Mouse (Mus musculus): ENCODE measurements at regions not wholly inside any gene's neighbourhood (a gene's known extent, or its start where the extent isn't known, plus 50 kb on each side); places are given as distances from the start of the nearest gene placed in this dataset.

GRCm38 (mm10) chr7:36829710-36830109 lies 131.8 kb downstream of the Tshz3 start:
- ATAC-seq (replicated peaks; ENCODE audit: low read depth, poor library complexity, severe bottlenecking) = no peak

GRCm38 (mm10) chr7:36830155-36830554 lies 132.2 kb downstream of the Tshz3 start:
- no peak for ATAC-seq (replicated peaks; ENCODE audit: low read depth, poor library complexity, severe bottlenecking)

GRCm38 (mm10) chr7:36848279-36848678 lies 150.4 kb downstream of the Tshz3 start:
- no peak for ATAC-seq (replicated peaks; ENCODE audit: low read depth, poor library complexity, severe bottlenecking)

DNA sequence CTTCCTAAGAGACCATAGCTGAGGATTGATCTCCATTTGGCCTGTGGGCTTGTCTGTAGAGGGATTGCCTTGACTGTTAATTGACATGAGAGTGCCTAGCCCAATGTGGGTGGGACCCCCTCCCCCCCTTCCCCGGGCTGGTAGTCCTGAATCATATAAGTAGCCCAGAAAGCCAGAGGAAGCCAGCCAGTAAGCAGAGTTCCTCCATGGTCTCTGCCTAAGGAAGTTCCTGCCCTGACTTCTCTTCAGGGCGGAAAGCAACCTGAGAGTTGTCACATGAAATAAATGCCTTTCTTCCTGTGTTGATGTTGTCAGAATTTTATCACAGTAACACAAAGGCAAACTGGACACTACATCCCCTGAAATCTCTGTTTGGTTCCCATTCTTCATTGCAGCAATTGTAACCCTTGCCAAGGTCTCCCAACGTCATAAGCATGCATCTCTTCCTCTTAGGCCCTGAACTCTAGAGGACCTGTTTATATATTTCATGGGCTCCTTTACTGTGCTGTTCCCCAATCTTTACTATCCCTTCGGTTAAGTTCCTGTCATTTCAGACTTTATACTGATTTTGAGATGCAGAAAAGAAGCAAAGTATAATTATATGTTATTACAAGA lies 153.5 kb downstream of the Tshz3 start:
- no peak for ATAC-seq (replicated peaks; ENCODE audit: low read depth, poor library complexity, severe bottlenecking)

DNA sequence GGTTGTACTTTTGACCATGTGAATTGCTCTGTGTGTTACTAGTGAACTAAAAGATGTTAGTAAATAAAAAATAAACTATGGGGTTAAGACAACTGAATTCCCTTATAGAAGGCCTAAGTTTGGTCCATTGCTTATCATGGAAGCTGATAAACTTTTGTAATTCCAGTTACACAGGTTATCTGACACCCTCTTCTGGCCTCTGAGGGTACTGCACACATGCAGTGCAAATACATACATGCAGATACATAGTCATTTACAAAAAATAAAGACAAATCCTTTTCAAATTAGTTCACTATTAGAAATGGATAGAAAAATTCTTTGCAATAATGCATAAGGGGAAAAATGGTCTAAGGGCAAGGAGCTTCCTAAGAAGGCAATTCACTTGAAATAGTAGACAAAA lies 156.4 kb downstream of the Tshz3 start:
- no peak for ATAC-seq (replicated peaks; ENCODE audit: low read depth, poor library complexity, severe bottlenecking)

- ATAC-seq (replicated peaks; ENCODE audit: low read depth, poor library complexity, severe bottlenecking) = no peak
Observed at GRCm38 (mm10) chr7:36859428-36859827, 161.5 kb downstream of the Tshz3 start.

DNA sequence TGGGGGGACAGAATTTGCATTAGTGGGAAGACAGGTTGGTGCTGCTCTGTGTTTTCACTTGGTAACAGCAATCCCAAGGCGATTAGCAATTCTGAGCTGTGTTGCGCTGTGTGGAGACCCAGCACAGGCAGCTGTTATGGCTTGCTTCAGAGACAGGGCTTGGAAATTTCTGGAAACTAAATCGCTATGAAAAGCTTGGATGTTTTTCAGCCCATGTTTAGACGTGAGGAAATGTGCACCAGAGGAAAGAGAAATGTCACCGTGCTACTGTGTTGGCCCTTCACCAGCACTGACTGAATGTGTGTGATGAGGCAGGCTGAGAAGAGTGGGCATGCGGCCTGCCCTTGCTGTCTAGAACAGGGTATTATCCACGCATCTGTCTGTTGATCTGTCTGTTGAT lies 164.6 kb downstream of the Tshz3 start:
- no peak for ATAC-seq (replicated peaks; ENCODE audit: low read depth, poor library complexity, severe bottlenecking)

- ATAC-seq (replicated peaks; ENCODE audit: low read depth, poor library complexity, severe bottlenecking) = no peak
Observed at GRCm38 (mm10) chr7:36863745-36864144, 165.8 kb downstream of the Tshz3 start.

GRCm38 (mm10) chr7:36864675-36865074 lies 166.8 kb downstream of the Tshz3 start:
- no peak for ATAC-seq (replicated peaks; ENCODE audit: low read depth, poor library complexity, severe bottlenecking)

DNA sequence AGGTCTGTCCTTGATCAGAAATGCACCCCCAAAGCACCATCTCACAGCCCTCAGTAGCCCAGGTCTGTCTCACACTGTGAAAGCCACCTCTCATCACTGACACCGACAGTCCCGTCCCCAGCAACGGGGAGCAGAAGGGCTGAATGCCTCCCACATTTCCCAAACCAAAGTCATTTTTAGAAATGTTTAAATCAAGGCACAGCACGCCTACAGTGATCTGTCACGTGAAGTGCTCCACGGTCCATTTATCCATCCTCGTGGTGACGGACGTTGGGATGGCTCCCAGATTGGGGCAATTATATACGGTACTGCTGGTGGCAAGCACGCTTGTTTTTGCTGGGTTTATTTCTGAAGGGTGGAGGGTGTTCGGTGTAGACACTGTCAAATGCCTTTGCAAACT lies 168.7 kb downstream of the Tshz3 start:
- ATAC-seq (replicated peaks; ENCODE audit: low read depth, poor library complexity, severe bottlenecking) = no peak

DNA sequence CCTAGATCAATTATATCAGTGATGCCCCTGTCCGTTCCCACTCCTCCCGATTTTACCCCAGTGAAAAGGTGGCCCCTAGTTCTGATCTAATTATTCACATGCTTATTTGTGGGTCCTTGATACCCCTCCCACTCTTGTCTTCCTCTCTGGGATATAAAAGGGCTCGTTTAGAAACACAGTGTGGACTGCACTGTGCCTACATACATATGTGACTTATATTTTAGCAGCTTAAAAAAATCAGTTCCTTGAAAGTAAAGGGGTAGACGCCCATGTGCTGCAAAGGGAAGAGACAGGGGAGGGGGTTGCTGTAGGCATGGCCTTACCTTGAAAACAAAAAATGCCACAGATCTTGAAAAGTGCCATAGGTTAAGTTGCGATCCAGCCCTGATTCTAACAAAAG lies 176.1 kb downstream of the Tshz3 start:
- no peak for ATAC-seq (replicated peaks; ENCODE audit: low read depth, poor library complexity, severe bottlenecking)

DNA sequence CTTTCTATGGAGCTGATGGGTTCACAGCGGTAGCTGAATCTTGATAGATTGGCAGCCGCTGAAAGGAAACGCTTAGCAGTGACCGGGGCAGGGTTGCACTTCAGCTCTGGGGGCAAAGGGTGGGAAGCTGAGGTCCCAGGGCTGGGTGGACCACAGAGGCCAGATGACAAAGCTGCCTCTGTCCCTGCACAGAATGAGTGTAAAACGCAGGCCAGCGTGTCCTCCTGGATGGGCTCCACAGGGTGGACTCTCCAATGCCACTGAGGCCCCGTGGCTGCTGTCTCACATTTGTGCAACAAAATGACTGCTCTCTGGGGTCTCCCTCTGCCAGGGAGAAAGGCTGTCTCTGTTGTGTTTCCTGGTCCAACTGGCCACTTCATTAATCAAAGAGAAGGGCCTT lies 179.8 kb downstream of the Tshz3 start:
- no peak for ATAC-seq (replicated peaks; ENCODE audit: low read depth, poor library complexity, severe bottlenecking)

GRCm38 (mm10) chr7:36892776-36893500 lies 195.0 kb downstream of the Tshz3 start:
- no peak for ATAC-seq (replicated peaks; ENCODE audit: low read depth, poor library complexity, severe bottlenecking)

DNA sequence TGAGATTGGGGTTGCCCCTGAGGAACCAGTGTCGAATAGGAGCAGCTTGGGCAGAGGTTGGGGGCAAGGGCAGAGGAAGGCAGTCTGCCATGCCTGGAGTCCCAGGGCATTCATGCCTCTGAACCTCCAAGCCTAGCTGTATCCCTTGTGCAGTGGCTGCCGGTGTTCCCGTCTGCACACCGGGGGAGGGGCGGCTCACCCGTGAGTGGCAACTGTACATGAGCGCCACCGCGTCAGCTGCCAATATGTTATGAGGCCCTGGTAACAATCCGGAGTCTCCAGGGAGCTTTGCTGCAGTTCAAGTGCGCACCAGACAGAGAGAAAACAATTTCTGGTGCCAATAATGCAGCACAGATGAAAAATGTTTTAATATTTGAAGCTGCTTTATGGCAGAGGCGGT lies 198.4 kb downstream of the Tshz3 start:
- no peak for ATAC-seq (replicated peaks; ENCODE audit: low read depth, poor library complexity, severe bottlenecking)

DNA sequence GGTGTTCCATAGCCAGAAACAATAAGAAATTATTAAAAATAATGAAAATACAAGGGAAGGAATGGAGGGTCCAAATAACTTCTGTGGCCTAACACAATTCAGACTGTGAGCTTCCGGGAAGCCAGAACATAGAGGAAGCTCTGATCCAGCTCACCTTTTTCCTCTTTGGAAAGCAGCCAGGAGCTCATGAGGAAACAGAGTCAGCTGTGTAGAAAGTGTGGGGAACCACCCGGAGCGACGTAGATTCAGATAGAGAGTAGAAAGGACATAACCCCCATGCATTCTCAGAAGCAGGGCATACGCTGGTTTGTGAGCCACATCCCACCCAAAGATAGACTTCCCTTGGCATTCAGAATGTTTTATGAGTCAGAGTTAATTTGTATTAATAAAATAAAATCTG lies 203.6 kb downstream of the Tshz3 start:
- ATAC-seq (replicated peaks; ENCODE audit: low read depth, poor library complexity, severe bottlenecking) = no peak

- ATAC-seq (replicated peaks; ENCODE audit: low read depth, poor library complexity, severe bottlenecking) = no peak
Observed at GRCm38 (mm10) chr7:36913304-36913703, 215.4 kb downstream of the Tshz3 start.

GRCm38 (mm10) chr7:36914261-36914660 lies 216.3 kb downstream of the Tshz3 start:
- no peak for ATAC-seq (replicated peaks; ENCODE audit: low read depth, poor library complexity, severe bottlenecking)

DNA sequence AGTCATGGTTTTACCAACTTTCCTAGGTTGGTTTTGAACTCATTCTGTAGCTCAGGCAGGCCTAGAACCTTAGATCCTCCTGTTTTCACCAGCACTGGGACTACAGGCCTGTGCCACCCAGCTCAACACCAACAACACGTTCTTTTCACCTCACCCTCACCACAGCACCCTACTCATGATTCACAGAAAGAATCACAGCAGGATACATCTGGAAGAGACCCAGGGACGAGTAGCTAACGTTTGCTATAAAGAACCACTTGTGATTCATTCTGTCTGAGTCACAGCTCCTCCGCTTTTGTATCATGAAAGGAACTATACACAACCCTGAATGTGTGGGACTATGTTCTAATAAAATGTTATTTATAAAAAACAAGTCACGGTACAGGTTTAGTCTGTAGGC lies 217.3 kb downstream of the Tshz3 start:
- ATAC-seq (replicated peaks; ENCODE audit: low read depth, poor library complexity, severe bottlenecking) = no peak

- ATAC-seq (replicated peaks; ENCODE audit: low read depth, poor library complexity, severe bottlenecking) = no peak
Observed at GRCm38 (mm10) chr7:36917011-36917410, 219.1 kb downstream of the Tshz3 start.

GRCm38 (mm10) chr7:36919413-36919812 lies 221.5 kb downstream of the Tshz3 start:
- no peak for ATAC-seq (replicated peaks; ENCODE audit: low read depth, poor library complexity, severe bottlenecking)

- ATAC-seq (replicated peaks; ENCODE audit: low read depth, poor library complexity, severe bottlenecking) = no peak
Observed at GRCm38 (mm10) chr7:36921003-36921402, 223.1 kb downstream of the Tshz3 start.

GRCm38 (mm10) chr7:36933490-36933889 lies 235.6 kb downstream of the Tshz3 start:
- ATAC-seq (replicated peaks; ENCODE audit: low read depth, poor library complexity, severe bottlenecking) = no peak

Data from common myeloid progenitor, adult 5-6 weeks (primary cell).